Mouse (Mus musculus) midbrain, embryonic 11.5 days (tissue): ENCODE data around the gene Gm45785. TPM values are rescaled to one million over a fixed set of nuclear protein-coding genes. Genes with fewer than 3 reads are reported as not detected.

Experiments
- ATAC-seq: fragments of 200-750 bp; cut with Nextera tagmentation; 2 replicates; pipeline ENCODE4 v1.8.0; 2017; ENCODE audit warnings: moderate TSS enrichment, moderate library complexity; ENCODE audit not compliant: low FRiP score
- DNase-seq: peaks from one replicate; pipeline ENCODE4 v3.0.0; 2015; ENCODE audit warnings: low spot score; ENCODE audit errors: missing footprints
- H3K27ac ChIP-seq: fragments of 300-500 bp; sonication (generic); 2 replicates; pipeline ENCODE4 v1.5.1; 2014; ENCODE audit warnings: low read depth, low read length
- H3K27me3 ChIP-seq: fragments of 300-500 bp; sonication (generic); 2 replicates; pipeline ENCODE4 v1.6.1; 2014; ENCODE audit warnings: mild to moderate bottlenecking, low read length, moderate library complexity, mixed read lengths; ENCODE audit not compliant: control insufficient read depth, insufficient read depth
- H3K36me3 ChIP-seq: fragments of 300-500 bp; sonication (generic); 2 replicates; pipeline ENCODE4 v1.6.1; 2014; ENCODE audit warnings: mild to moderate bottlenecking, low read length, moderate library complexity, mixed read lengths; ENCODE audit not compliant: control insufficient read depth, insufficient read depth
- H3K4me1 ChIP-seq: fragments of 300-500 bp; sonication (generic); 2 replicates; pipeline ENCODE4 v1.6.1; 2014; ENCODE audit warnings: low read length; ENCODE audit not compliant: control insufficient read depth, insufficient read depth
- H3K4me2 ChIP-seq: fragments of 300-500 bp; sonication (generic); 2 replicates; pipeline ENCODE4 v1.6.1; 2014; ENCODE audit warnings: mild to moderate bottlenecking, moderate library complexity
- H3K4me3 ChIP-seq: fragments of 300-500 bp; sonication (generic); 2 replicates; pipeline ENCODE4 v1.5.1; 2014; ENCODE audit warnings: low read depth, low read length
- H3K9ac ChIP-seq: fragments of 300-500 bp; sonication (generic); 2 replicates; pipeline ENCODE4 v1.6.1; 2014; ENCODE audit warnings: low read length
- H3K9me3 ChIP-seq: fragments of 300-500 bp; sonication (generic); 2 replicates; pipeline ENCODE4 v1.6.1; 2016; ENCODE audit warnings: low read length; ENCODE audit not compliant: control insufficient read depth
- WGBS: fragments of 180-500 bp; shearing (Covaris S2); extraction: QIAGEN DNeasy Blood & Tissue Kit; methylation state at CpG from one replicate; pipeline ENCODE4 v1.1.7; 2014; 5-methylcytosine and 5-hydroxymethylcytosine counted together
- polyA plus RNA-seq: library from polyadenylated mRNA; unstranded; fragments of >200 nt; fragmentation: Nextera tagmentation; extraction: Ambion mirVana; gene quantifications from 2 replicates; pipeline ENCODE4 v1.2.1, GENCODE M21; 2014

Gm45785 gene
- polyA plus RNA-seq, 1 experiment from 2014 or later, result not detected

- Histone ChIP-seq H3K4me2 (no peak overlapping the region), H3K9ac (no peak overlapping the region), H3K27ac (no peak overlapping the region), H3K36me3 (no peaks in the 10 kb centered on the region), H3K9me3 (no peaks in the 10 kb centered on the region), H3K27me3 (0 out of 2 replicates have a peak, but pooled peaks cover 2% of the 10 kb centered on the region), H3K4me3 (no peak overlapping the region), H3K4me1 (no peaks in the 10 kb centered on the region; the same call in 1 of the 2 replicates)
- 39% methylated on average over 19 of the region's 19 CpGs for WGBS
- no peak for ATAC-seq
- DNase-seq, result peak; percentile 62
These were observed 15.1 kb downstream of the Gm45785 start for GRCm38 (mm10) chr7:140840750-140841735.

GRCm38 (mm10) chr7:140839556-140839955, 16.6 kb downstream of the Gm45785 start:
- no peak overlapping the region for H3K4me3 ChIP-seq
- no peak overlapping the region for H3K27ac ChIP-seq
- no peak for ATAC-seq
- no peaks in the 10 kb centered on the region for H3K4me1 ChIP-seq
- WGBS, result 69% methylated on average over 5 of the region's 5 CpGs
- DNase-seq, result peak; percentile 76
- H3K36me3 ChIP-seq, result no peaks in the 10 kb centered on the region
- H3K4me2 ChIP-seq, result no peak overlapping the region
- H3K9ac ChIP-seq, result no peak overlapping the region
- no peaks in the 10 kb centered on the region for H3K9me3 ChIP-seq
- H3K27me3 ChIP-seq, result 0 out of 2 replicates have a peak, but pooled peaks cover 2% of the 10 kb centered on the region

GRCm38 (mm10) chr7:140836243-140837115, 19.7 kb downstream of the Gm45785 start:
- H3K4me2 ChIP-seq, result no peak overlapping the region
- ATAC-seq (no peak), DNase-seq (no peak)
- H3K9me3 ChIP-seq, result no peaks in the 10 kb centered on the region
- H3K27ac ChIP-seq, result no peak overlapping the region
- no peaks in the 10 kb centered on the region for H3K36me3 ChIP-seq
- no peaks in the 10 kb centered on the region for H3K27me3 ChIP-seq
- 84% methylated on average over 9 of the region's 9 CpGs for WGBS
- H3K4me3 ChIP-seq, result no peak overlapping the region
- H3K4me1 ChIP-seq, result no peaks in the 10 kb centered on the region
- no peak overlapping the region for H3K9ac ChIP-seq

- Histone ChIP-seq H3K4me1 (no peaks in the 10 kb centered on the region), H3K36me3 (no peaks in the 10 kb centered on the region), H3K9ac (no peak overlapping the region), H3K27me3 (no peaks in the 10 kb centered on the region), H3K9me3 (no peaks in the 10 kb centered on the region), H3K4me2 (no peak overlapping the region), H3K4me3 (no peak overlapping the region), H3K27ac (no peak overlapping the region)
- DNase-seq (no peak), ATAC-seq (no peak)
- 73% methylated on average over 2 of the region's 2 CpGs for WGBS
These were observed 20.4 kb downstream of the Gm45785 start for GRCm38 (mm10) chr7:140835758-140836087.

GRCm38 (mm10) chr7:140834968-140835757, 21.0 kb downstream of the Gm45785 start, which contains the start of gene Urah:
Urah (plus strand) TSS chr7:140835018.
- H3K9me3 ChIP-seq, result no peaks in the 10 kb centered on the region
- no peak within 1 kb of the TSS for H3K4me3 ChIP-seq
- H3K27me3 ChIP-seq, result no peaks in the 10 kb centered on the region
- DNase-seq (no peak), ATAC-seq (no peak)
- no peaks in the 10 kb centered on the region for H3K4me1 ChIP-seq
- no peak within 1 kb of the TSS for H3K27ac ChIP-seq
- H3K4me2 ChIP-seq, result no peak within 1 kb of the TSS
- no peaks in the 10 kb centered on the region for H3K36me3 ChIP-seq
- WGBS, result 43% methylated on average over 20 of the region's 20 CpGs
- H3K9ac ChIP-seq, result no peak within 1 kb of the TSS

GRCm38 (mm10) chr7:140833341-140833740, 22.8 kb downstream of the Gm45785 start:
- ATAC-seq (no peak), DNase-seq (peak; percentile 47)
- no peak overlapping the region for H3K9ac ChIP-seq
- no peaks in the 10 kb centered on the region for H3K9me3 ChIP-seq
- H3K36me3 ChIP-seq, result no peaks in the 10 kb centered on the region
- H3K27me3 ChIP-seq, result no peaks in the 10 kb centered on the region
- no peak overlapping the region for H3K4me2 ChIP-seq
- WGBS, result 74% methylated on average over 4 of the region's 4 CpGs
- no peak overlapping the region for H3K4me3 ChIP-seq
- no peaks in the 10 kb centered on the region for H3K4me1 ChIP-seq
- no peak overlapping the region for H3K27ac ChIP-seq

- Histone ChIP-seq H3K9me3 (no peaks in the 10 kb centered on the region), H3K27me3 (no peaks in the 10 kb centered on the region), H3K4me1 (no peaks in the 10 kb centered on the region), H3K4me2 (no peak overlapping the region), H3K36me3 (no peaks in the 10 kb centered on the region), H3K4me3 (no peak overlapping the region), H3K27ac (no peak overlapping the region), H3K9ac (no peak overlapping the region)
- no peak for ATAC-seq
- DNase-seq, result peak; percentile 8
- 74% methylated on average over 6 of the region's 6 CpGs for WGBS
These were observed 24.7 kb downstream of the Gm45785 start for GRCm38 (mm10) chr7:140831447-140831846.

- Histone ChIP-seq H3K36me3 (no peaks in the 10 kb centered on the region), H3K9ac (no peak overlapping the region), H3K4me3 (no peak overlapping the region), H3K27me3 (no peaks in the 10 kb centered on the region), H3K9me3 (no peaks in the 10 kb centered on the region), H3K27ac (no peak overlapping the region), H3K4me1 (no peaks in the 10 kb centered on the region), H3K4me2 (no peak overlapping the region)
- 40% methylated on average over 8 of the region's 8 CpGs for WGBS
- DNase-seq (peak; percentile 80), ATAC-seq (no peak)
These were observed 27.8 kb downstream of the Gm45785 start for GRCm38 (mm10) chr7:140828171-140828881.
